Mouse (Mus musculus): ENCODE measurements around the gene Specc1l.

The Specc1l gene

GRCm38 (mm10) chr10:75211807-75212645 is at the start of gene Specc1l:
Specc1l (plus strand) TSS chr10:75212073.
- DNase-seq (ENCODE audit: low read depth, low spot score): peak; percentile 98

- no peak for DNase-seq (ENCODE audit: low read depth, low spot score)
These were observed 45.9 kb upstream of the Specc1l start for GRCm38 (mm10) chr10:75165825-75166481.

GRCm38 (mm10) chr10:75166601-75167000 is 45.3 kb upstream of the Specc1l start:
- no peak for DNase-seq (ENCODE audit: low read depth, low spot score)

GRCm38 (mm10) chr10:75170207-75170850 is 41.5 kb upstream of the Specc1l start:
- no peak for DNase-seq (ENCODE audit: low read depth, low spot score)

GRCm38 (mm10) chr10:75173056-75173455 is 38.8 kb upstream of the Specc1l start:
- DNase-seq (ENCODE audit: low read depth, low spot score): no peak

GRCm38 (mm10) chr10:75173712-75174111 is 38.2 kb upstream of the Specc1l start:
- DNase-seq (ENCODE audit: low read depth, low spot score): peak; percentile 39

- DNase-seq (ENCODE audit: low read depth, low spot score): no peak
These were observed 35.4 kb upstream of the Specc1l start for GRCm38 (mm10) chr10:75176494-75176893.

- DNase-seq (ENCODE audit: low read depth, low spot score): no peak
These were observed 33.0 kb upstream of the Specc1l start for GRCm38 (mm10) chr10:75178911-75179310.

GRCm38 (mm10) chr10:75182151-75182774 is 29.6 kb upstream of the Specc1l start:
- peak; percentile 80 for DNase-seq (ENCODE audit: low read depth, low spot score)

- no peak for DNase-seq (ENCODE audit: low read depth, low spot score)
These were observed 27.0 kb upstream of the Specc1l start for GRCm38 (mm10) chr10:75184826-75185225.

- no peak for DNase-seq (ENCODE audit: low read depth, low spot score)
These were observed 25.3 kb upstream of the Specc1l start for GRCm38 (mm10) chr10:75186551-75186950.

- DNase-seq (ENCODE audit: low read depth, low spot score): no peak
These were observed 24.4 kb upstream of the Specc1l start for GRCm38 (mm10) chr10:75187366-75188056.

- peak; percentile 85 for DNase-seq (ENCODE audit: low read depth, low spot score)
These were observed 20.2 kb upstream of the Specc1l start for GRCm38 (mm10) chr10:75191647-75192046.

GRCm38 (mm10) chr10:75197817-75198216 is 14.1 kb upstream of the Specc1l start:
- no peak for DNase-seq (ENCODE audit: low read depth, low spot score)

GRCm38 (mm10) chr10:75200733-75201132 is 11.1 kb upstream of the Specc1l start:
- no peak for DNase-seq (ENCODE audit: low read depth, low spot score)

- no peak for DNase-seq (ENCODE audit: low read depth, low spot score)
These were observed 5.7 kb upstream of the Specc1l start for GRCm38 (mm10) chr10:75206192-75206591.

GRCm38 (mm10) chr10:75210841-75211240 is 1.0 kb upstream of the Specc1l start:
- no peak for DNase-seq (ENCODE audit: low read depth, low spot score)

GRCm38 (mm10) chr10:75212981-75213380 is 1.1 kb downstream of the Specc1l start:
- no peak for DNase-seq (ENCODE audit: low read depth, low spot score)

GRCm38 (mm10) chr10:75220722-75221121 is 8.8 kb downstream of the Specc1l start:
- no peak for DNase-seq (ENCODE audit: low read depth, low spot score)

- DNase-seq (ENCODE audit: low read depth, low spot score): no peak
These were observed 10.2 kb downstream of the Specc1l start for GRCm38 (mm10) chr10:75221936-75222610.

GRCm38 (mm10) chr10:75222611-75222998 is 10.7 kb downstream of the Specc1l start:
- no peak for DNase-seq (ENCODE audit: low read depth, low spot score)

Data from ZHBTc4 (cell line).